Mouse (Mus musculus): ENCODE data around the gene Slc24a2.

DNA sequence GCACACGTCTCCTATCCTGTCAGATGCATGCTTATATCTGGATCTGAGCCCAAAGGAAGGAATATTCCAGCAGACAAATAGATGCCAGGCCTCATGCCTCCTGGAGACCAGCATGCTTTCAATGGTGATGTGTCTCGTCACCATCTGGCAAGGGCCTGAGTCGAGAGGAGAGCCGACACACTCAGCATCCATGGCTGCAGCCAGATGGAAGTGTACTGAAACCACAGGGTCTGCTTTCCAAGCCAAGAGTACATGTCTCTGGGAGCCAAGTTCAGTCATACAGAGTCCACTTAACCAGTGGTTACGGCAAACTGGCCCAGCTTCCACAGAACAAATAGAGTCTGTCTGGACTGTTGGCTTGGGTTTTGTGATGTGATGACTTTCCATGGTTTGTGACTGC, 134.1 kb downstream of the Slc24a2 start:
- TF ChIP-seq CTCF (IDR thresholded peaks at IDR 0.05; ENCODE audit: insufficient read depth, low read length) (no peak), POLR2A (IDR thresholded peaks at IDR 0.05; ENCODE audit: borderline replicate concordance, extremely low read depth, low read depth, low read length) (no peak)
